Mouse (Mus musculus): ENCODE data around the gene Drc3. TPM values are rescaled to one million over a fixed set of nuclear protein-coding genes. Genes with fewer than 3 reads are reported as not detected.

Gene Drc3
- total RNA-seq, 2 experiments from 2014 or later: 6.5 to 7.2 TPM

Other genes with a start within 250 kb of the Drc3 start
- gene Rai1, start 248.3 kb upstream of the Drc3 start, total RNA-seq (2021): 10 to 100 TPM; 70.7 to 83.2 TPM
- 10 to 100 TPM; 46.8 to 52.8 TPM for gene Srebf1, start 130.7 kb upstream of the Drc3 start, total RNA-seq (2021)
- gene Tom1l2, start 424 bp upstream of the Drc3 start, total RNA-seq (2021): 100 to 1,000 TPM; 112 to 114 TPM
- gene Gid4, start 63.8 kb downstream of the Drc3 start, total RNA-seq (2021): 10 to 100 TPM; 38.0 to 39.3 TPM
- 10 to 100 TPM; 28.3 to 31.8 TPM for gene Atpaf2, start 65.1 kb downstream of the Drc3 start, total RNA-seq (2021)
- gene Drg2, start 101.3 kb downstream of the Drc3 start, total RNA-seq (2021): 10 to 100 TPM; 64.2 to 73.8 TPM
- under 1 TPM; 0.13 to 0.18 TPM for gene Myo15, start 116.0 kb downstream of the Drc3 start, total RNA-seq (2021)
- 10 to 100 TPM; 39.0 to 40.1 TPM for gene Alkbh5, start 183.1 kb downstream of the Drc3 start, total RNA-seq (2021)